ENCODE assay signal across 8 mouse cellular contexts in the genomic region with DNA sequence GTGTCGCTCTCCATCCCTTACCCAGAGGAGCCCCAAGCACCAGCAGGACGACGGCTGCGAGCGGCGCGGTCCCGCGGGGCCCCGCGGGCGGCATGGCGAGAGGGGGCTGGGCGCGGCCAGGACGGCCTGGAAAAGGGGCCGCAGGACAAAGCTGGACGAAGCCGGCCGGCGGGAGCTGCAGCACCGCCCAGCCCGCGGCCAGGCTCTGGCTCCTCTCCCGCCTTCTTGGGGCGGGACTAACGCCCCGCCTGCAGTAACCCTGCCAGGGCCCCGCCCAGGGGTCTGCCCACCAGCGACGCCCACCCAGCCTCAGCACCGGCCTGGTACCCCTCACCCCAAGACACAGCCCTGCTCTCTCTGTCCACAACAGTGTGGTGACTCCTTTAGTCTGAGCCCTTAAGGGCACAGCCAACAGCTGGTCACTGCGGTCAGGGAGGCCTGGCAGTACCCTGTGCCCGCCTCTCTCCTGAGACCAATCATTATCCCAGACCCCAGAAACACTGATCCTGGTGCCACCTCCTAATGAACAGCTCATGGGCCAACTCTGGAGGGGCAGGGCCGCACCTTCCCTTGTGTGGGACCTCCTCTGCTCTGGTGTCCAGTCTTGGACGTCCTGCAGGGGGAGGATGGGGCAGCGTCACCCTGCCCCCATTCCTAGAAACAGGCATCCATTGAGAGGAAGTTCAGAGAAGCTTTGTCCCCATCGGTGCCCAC. TPM values are rescaled to one million over a fixed set of nuclear protein-coding genes. Genes with fewer than 3 reads are reported as not detected.
DNase-seq lines count a peak whose midpoint lies in the region; ATAC-seq and TF ChIP-seq lines count a peak whose summit lies in the region.

Gene Shisa4, minus strand, starts transcription at position 370 of the 714 bp plus-strand sequence.

- TF ChIP-seq CTCF in forebrain, postnatal 0 days (IDR thresholded peaks at IDR 0.05; ENCODE audit: low read depth): peak; percentile 23; the same call in 1 of the 2 replicates

- 5% methylated on average over 18 of the region's 38 CpGs for WGBS in forebrain, postnatal 0 days
- 2% methylated on average over 32 of the region's 38 CpGs for WGBS in lung, embryonic 15.5 days

- H3K4me1 ChIP-seq in forebrain, postnatal 0 days (ENCODE audit: insufficient read depth): peaks cover 5% of the 10 kb centered on the region; the same call in 1 of the 2 replicates
- H3K4me1 ChIP-seq in lung, embryonic 15.5 days: peaks cover 17% of the 10 kb centered on the region

- ATAC-seq in forebrain, postnatal 0 days: peak; percentile 86
- peak; percentile 91 for ATAC-seq in lung, embryonic 15.5 days (ENCODE audit: borderline replicate concordance, extremely low read depth, low FRiP score, low TSS enrichment)
- ATAC-seq in erythroid progenitor cell, adult 5-6 weeks (replicated peaks; ENCODE audit: low FRiP score, poor library complexity, severe bottlenecking): no peak

- H3K4me3 ChIP-seq in forebrain, postnatal 0 days (ENCODE audit: low read depth, low read length): peak within 1 kb of the TSS; percentile 71
- peak within 1 kb of the TSS; percentile 71 for H3K4me3 ChIP-seq in lung, embryonic 15.5 days

- H3K27me3 ChIP-seq in forebrain, postnatal 0 days (ENCODE audit: insufficient read depth, low read length): no peaks in the 10 kb centered on the region
- H3K27me3 ChIP-seq in lung, embryonic 15.5 days: no peaks in the 10 kb centered on the region

- H3K9ac ChIP-seq in forebrain, postnatal 0 days: peak within 1 kb of the TSS; percentile 90
- peak within 1 kb of the TSS; percentile 76 for H3K9ac ChIP-seq in lung, embryonic 15.5 days

- H3K4me2 ChIP-seq in forebrain, postnatal 0 days (ENCODE audit: low read depth): peak within 1 kb of the TSS; percentile 93
- H3K4me2 ChIP-seq in lung, embryonic 15.5 days: peak within 1 kb of the TSS; percentile 95

- DNase-seq in Muller cell, postnatal 12 days (ENCODE audit: inconsistent ontology term): peak; percentile 94
- DNase-seq in cerebellum, adult 18-20 months: peak; percentile 68 to 81
- DNase-seq in forebrain, postnatal 0 days: peak; percentile 79
- peak; percentile 79 for DNase-seq in heart, postnatal 4 days
- peak; percentile 91 for DNase-seq in layer of hippocampus, adult 9-11 months
- DNase-seq in ovary, postnatal 10 days (ENCODE audit: low spot score): peak; percentile 56

- no peaks in the 10 kb centered on the region for H3K9me3 ChIP-seq in forebrain, postnatal 0 days (ENCODE audit: low read length)
- no peaks in the 10 kb centered on the region for H3K9me3 ChIP-seq in lung, embryonic 15.5 days

- peak within 1 kb of the TSS; percentile 79 for H3K27ac ChIP-seq in forebrain, postnatal 0 days (ENCODE audit: low read depth, low read length)
- H3K27ac ChIP-seq in lung, embryonic 15.5 days: peak within 1 kb of the TSS; percentile 46; the same call in 1 of the 2 replicates

- H3K36me3 ChIP-seq in forebrain, postnatal 0 days (ENCODE audit: insufficient read depth): no peaks in the 10 kb centered on the region
- no peaks in the 10 kb centered on the region for H3K36me3 ChIP-seq in lung, embryonic 15.5 days

RNA-seq across cellular contexts. Expression of gene Shisa4, which starts in this region (rescaled TPM):
- total RNA-seq in forebrain, postnatal 0 days (2014; rRNA removed): 80.9 and 98.2 TPM in 2 replicates
- polyA plus RNA-seq in forebrain, postnatal 0 days (2015; fragmentation: Nextera tagmentation; extraction: Ambion mirVana): 97.6 and 120 TPM in 2 replicates
- 10 to 100 TPM; 14.2 to 14.4 TPM for total RNA-seq in heart, postnatal 4 days (2021)
- 35.2 and 39.1 TPM in 2 replicates for polyA plus RNA-seq in lung, embryonic 15.5 days (2015; fragmentation: Nextera tagmentation; extraction: Ambion mirVana)
- total RNA-seq in erythroid progenitor cell, adult 5-6 weeks (2015; ENCODE audit: low replicate concordance): not detected in 2 replicates
- not detected in 2 replicates for total RNA-seq in erythroid progenitor cell, adult 5-6 weeks (2017; ENCODE audit: low replicate concordance)

Comparison
In these comparisons a context has a peak if more than half of its experiments do, and no peak if none do; other contexts are left out.
1. RNA of gene Shisa4 (total RNA-seq): 80.9 to 98.2 TPM in forebrain, postnatal 0 days and 14.2 to 14.4 TPM in heart, postnatal 4 days; not detected in erythroid progenitor cell, adult 5-6 weeks; every median in the first group is over 10 times any median in the second.
2. Peak in every context shown above with its lines, with median percentiles within 50 percentile points of each other: DNase-seq.